ENCODE assay signal across 9 mouse cellular contexts in genomic region chr2:24905653-24906155, GRCm38 (mm10). TPM values are rescaled to one million over a fixed set of nuclear protein-coding genes. Genes with fewer than 3 reads are reported as not detected.
DNase-seq lines count a peak whose midpoint lies in the region; ATAC-seq and TF ChIP-seq lines count a peak whose summit lies in the region.
"Had no signal": no experiment of that assay in that cellular context is flagged by ENCODE, and none has a peak within 500 bp of the region (broad histone marks: within the 10 kb centered on the region; RNA-seq: fewer than 3 reads in every experiment).

No protein-coding gene starts in this region.

- no peak overlapping the region for H3K4me3 ChIP-seq in limb, embryonic 13.5 days
- H3K4me3 ChIP-seq in limb, embryonic 10.5 days, result no peak overlapping the region
- H3K4me3 ChIP-seq in embryonic fibroblast, embryonic 13.5 days (ENCODE audit: insufficient read depth, low read length), result no peak overlapping the region
- H3K4me3 ChIP-seq in hindbrain, postnatal 0 days (ENCODE audit: low read length), result no peak overlapping the region
- H3K4me3 ChIP-seq in stomach, embryonic 15.5 days (replicated peaks), result no peak overlapping the region

- no peak overlapping the region for H3K4me2 ChIP-seq in limb, embryonic 13.5 days (replicated peaks)
- H3K4me2 ChIP-seq in hindbrain, postnatal 0 days (ENCODE audit: low read depth, low read length), result peak overlapping the region; percentile 17; the same call in 1 of the 2 replicates
- no peak overlapping the region for H3K4me2 ChIP-seq in stomach, embryonic 15.5 days

- TF ChIP-seq POLR2A in embryonic fibroblast, embryonic 13.5 days (IDR thresholded peaks at IDR 0.05; ENCODE audit: low read depth, low read length), result no peak

- no peak for TF ChIP-seq CTCF in embryonic fibroblast, embryonic 13.5 days (IDR thresholded peaks at IDR 0.05; ENCODE audit: borderline replicate concordance, insufficient read depth, low read length)
- TF ChIP-seq CTCF in hindbrain, postnatal 0 days (IDR thresholded peaks at IDR 0.05; ENCODE audit: low read depth), result no peak

- H3K9ac ChIP-seq in limb, embryonic 13.5 days, result no peak overlapping the region
- no peak overlapping the region for H3K9ac ChIP-seq in hindbrain, postnatal 0 days (replicated peaks; ENCODE audit: low read length)
- H3K9ac ChIP-seq in stomach, embryonic 15.5 days, result no peak overlapping the region
- H3K9ac ChIP-seq: liver, postnatal 0 days had no signal

- peaks cover 18% of the 10 kb centered on the region for H3K4me1 ChIP-seq in limb, embryonic 13.5 days
- no peaks in the 10 kb centered on the region for H3K4me1 ChIP-seq in limb, embryonic 10.5 days
- H3K4me1 ChIP-seq in embryonic fibroblast, embryonic 13.5 days (ENCODE audit: control insufficient read depth, insufficient read depth, low read length), result peaks cover 17% of the 10 kb centered on the region
- peaks cover 6% of the 10 kb centered on the region; the same call in 1 of the 2 replicates for H3K4me1 ChIP-seq in hindbrain, postnatal 0 days (ENCODE audit: insufficient read depth, low read length)
- peaks cover 26% of the 10 kb centered on the region; the same call in 1 of the 2 replicates for H3K4me1 ChIP-seq in stomach, embryonic 15.5 days

- ATAC-seq in limb, embryonic 13.5 days (ENCODE audit: low FRiP score, low read depth), result no peak
- ATAC-seq in hindbrain, postnatal 0 days, result no peak
- peak; percentile 27; the same call in 1 of the 2 replicates for ATAC-seq in stomach, embryonic 15.5 days (ENCODE audit: insufficient read depth, low FRiP score, low read depth)
- ATAC-seq: liver, postnatal 0 days had no signal

- DNase-seq in limb, embryonic 10.5 days (ENCODE audit: low spot score), result no peak
- DNase-seq in hindbrain, postnatal 0 days (ENCODE audit: low spot score), result no peak
- DNase-seq in thymus, postnatal 4 days, result no peak
- no peak for DNase-seq in left cerebral cortex, adult 9 months (ENCODE audit: low spot score in 2 of 2)
- DNase-seq: liver, postnatal 0 days; thymus, postnatal 14 days had no signal

- no peaks in the 10 kb centered on the region for H3K9me3 ChIP-seq in limb, embryonic 13.5 days
- no peaks in the 10 kb centered on the region for H3K9me3 ChIP-seq in limb, embryonic 10.5 days (replicated peaks)
- H3K9me3 ChIP-seq in hindbrain, postnatal 0 days (ENCODE audit: low read length), result no peaks in the 10 kb centered on the region
- no peaks in the 10 kb centered on the region for H3K9me3 ChIP-seq in stomach, embryonic 15.5 days

- H3K27me3 ChIP-seq in limb, embryonic 13.5 days, result no peaks in the 10 kb centered on the region
- no peaks in the 10 kb centered on the region for H3K27me3 ChIP-seq in limb, embryonic 10.5 days (ENCODE audit: low read depth, poor library complexity, severe bottlenecking)
- H3K27me3 ChIP-seq in hindbrain, postnatal 0 days (ENCODE audit: insufficient read depth, low read length), result no peaks in the 10 kb centered on the region
- no peaks in the 10 kb centered on the region for H3K27me3 ChIP-seq in stomach, embryonic 15.5 days (replicated peaks)

- H3K36me3 ChIP-seq in limb, embryonic 13.5 days, result peaks cover 4% of the 10 kb centered on the region; the same call in 1 of the 2 replicates
- peaks cover 21% of the 10 kb centered on the region for H3K36me3 ChIP-seq in limb, embryonic 10.5 days
- no peaks in the 10 kb centered on the region for H3K36me3 ChIP-seq in hindbrain, postnatal 0 days (ENCODE audit: insufficient read depth, low read length)
- H3K36me3 ChIP-seq in stomach, embryonic 15.5 days, result no peaks in the 10 kb centered on the region

- WGBS in limb, embryonic 13.5 days, result 44% methylated on average over 2 of the region's 2 CpGs
- 60% methylated on average over 2 of the region's 2 CpGs for WGBS in limb, embryonic 10.5 days
- 10% methylated on average over 2 of the region's 2 CpGs for WGBS in hindbrain, postnatal 0 days
- WGBS in stomach, embryonic 15.5 days, result 20% methylated on average over 2 of the region's 2 CpGs

- peak overlapping the region; percentile 28; the same call in 1 of the 2 replicates for H3K27ac ChIP-seq in limb, embryonic 13.5 days
- H3K27ac ChIP-seq in limb, embryonic 10.5 days, result no peak overlapping the region
- peak overlapping the region; percentile 92 for H3K27ac ChIP-seq in embryonic fibroblast, embryonic 13.5 days (ENCODE audit: insufficient read depth, low read length)
- peak overlapping the region; percentile 17; the same call in 1 of the 2 replicates for H3K27ac ChIP-seq in hindbrain, postnatal 0 days
- H3K27ac ChIP-seq in stomach, embryonic 15.5 days, result peak overlapping the region; percentile 37; the same call in 1 of the 2 replicates

RNA-seq across cellular contexts. Expression of gene Ehmt1, which starts 13.7 kb away (rescaled TPM):
- polyA plus RNA-seq in limb, embryonic 13.5 days (2015; fragmentation: Nextera tagmentation; extraction: Ambion mirVana), result 119 and 122 TPM in 2 replicates
- 136 and 152 TPM in 2 replicates for polyA plus RNA-seq in limb, embryonic 10.5 days (2016; fragmentation: Nextera tagmentation; extraction: Ambion mirVana)
- 58.6 and 65.5 TPM in 2 replicates for polyA plus RNA-seq in embryonic fibroblast, embryonic 13.5 days (2011; ENCODE audit: insufficient read length, low read depth, missing spikeins)
- total RNA-seq in hindbrain, postnatal 0 days (2014; rRNA removed), result 52.0 and 79.8 TPM in 2 replicates
- polyA plus RNA-seq in hindbrain, postnatal 0 days (2015; fragmentation: Nextera tagmentation; extraction: Ambion mirVana), result 61.8 and 63.1 TPM in 2 replicates
- 72.4 and 74.2 TPM in 2 replicates for polyA plus RNA-seq in stomach, embryonic 15.5 days (2015; fragmentation: Nextera tagmentation; extraction: Ambion mirVana)

RNA-seq across cellular contexts. Expression of gene Arrdc1, which starts 29.3 kb away (rescaled TPM):
- polyA plus RNA-seq in limb, embryonic 13.5 days (2015; fragmentation: Nextera tagmentation; extraction: Ambion mirVana), result 28.0 and 28.9 TPM in 2 replicates
- polyA plus RNA-seq in limb, embryonic 10.5 days (2016; fragmentation: Nextera tagmentation; extraction: Ambion mirVana), result 12.9 and 16.5 TPM in 2 replicates
- polyA plus RNA-seq in embryonic fibroblast, embryonic 13.5 days (2011; ENCODE audit: insufficient read length, low read depth, missing spikeins), result 13.2 and 15.2 TPM in 2 replicates
- total RNA-seq in hindbrain, postnatal 0 days (2014; rRNA removed), result 78.8 and 80.7 TPM in 2 replicates
- 39.8 and 41.9 TPM in 2 replicates for polyA plus RNA-seq in hindbrain, postnatal 0 days (2015; fragmentation: Nextera tagmentation; extraction: Ambion mirVana)
- polyA plus RNA-seq in stomach, embryonic 15.5 days (2015; fragmentation: Nextera tagmentation; extraction: Ambion mirVana), result 90.2 and 90.5 TPM in 2 replicates

RNA-seq across cellular contexts. Expression of gene Zmynd19, which starts 43.9 kb away (rescaled TPM):
- polyA plus RNA-seq in limb, embryonic 13.5 days (2015; fragmentation: Nextera tagmentation; extraction: Ambion mirVana), result 17.6 and 19.8 TPM in 2 replicates
- 24.6 and 27.6 TPM in 2 replicates for polyA plus RNA-seq in limb, embryonic 10.5 days (2016; fragmentation: Nextera tagmentation; extraction: Ambion mirVana)
- polyA plus RNA-seq in embryonic fibroblast, embryonic 13.5 days (2011; ENCODE audit: insufficient read length, low read depth, missing spikeins), result 24.7 and 28.7 TPM in 2 replicates
- total RNA-seq in hindbrain, postnatal 0 days (2014; rRNA removed), result 23.2 and 25.6 TPM in 2 replicates
- 19.2 and 21.0 TPM in 2 replicates for polyA plus RNA-seq in hindbrain, postnatal 0 days (2015; fragmentation: Nextera tagmentation; extraction: Ambion mirVana)
- polyA plus RNA-seq in stomach, embryonic 15.5 days (2015; fragmentation: Nextera tagmentation; extraction: Ambion mirVana), result 16.5 and 16.6 TPM in 2 replicates

RNA-seq across cellular contexts. Expression of gene Dph7, which starts 56.5 kb away (rescaled TPM):
- 34.4 and 36.3 TPM in 2 replicates for polyA plus RNA-seq in limb, embryonic 13.5 days (2015; fragmentation: Nextera tagmentation; extraction: Ambion mirVana)
- polyA plus RNA-seq in limb, embryonic 10.5 days (2016; fragmentation: Nextera tagmentation; extraction: Ambion mirVana), result 36.6 and 36.9 TPM in 2 replicates
- polyA plus RNA-seq in embryonic fibroblast, embryonic 13.5 days (2011; ENCODE audit: insufficient read length, low read depth, missing spikeins), result 12.5 and 14.8 TPM in 2 replicates
- 38.9 and 45.8 TPM in 2 replicates for total RNA-seq in hindbrain, postnatal 0 days (2014; rRNA removed)
- polyA plus RNA-seq in hindbrain, postnatal 0 days (2015; fragmentation: Nextera tagmentation; extraction: Ambion mirVana), result 32.1 and 35.7 TPM in 2 replicates
- polyA plus RNA-seq in stomach, embryonic 15.5 days (2015; fragmentation: Nextera tagmentation; extraction: Ambion mirVana), result 23.1 and 24.0 TPM in 2 replicates
